Mouse (Mus musculus) cerebellum, adult 18-20 months (tissue): ENCODE measurements around the gene Capn10.
"Not testable (repeated sequence)": the region's sequence is repeated elsewhere in the genome, so short reads cannot be mapped to it uniquely, and the experiment has no call there.

Experiments used
- DNase-seq, 2 experiments: peaks; one replicate each; pipeline ENCODE4 v3.0.0; 2021

Gene Capn10

GRCm38 (mm10) chr1:92920474-92921200 lies 13.5 kb upstream of the Capn10 start:
- DNase-seq = no peak

GRCm38 (mm10) chr1:92921496-92921895 lies 12.7 kb upstream of the Capn10 start:
- DNase-seq = no peak

- no peak for DNase-seq
Measured at GRCm38 (mm10) chr1:92930171-92930706, 3.9 kb upstream of the Capn10 start.

- no peak for DNase-seq
Measured at GRCm38 (mm10) chr1:92933611-92934010, 565 bp upstream of the Capn10 start.

- peak; percentile 49 to 58 for DNase-seq
Measured at GRCm38 (mm10) chr1:92935054-92935962, 1.1 kb downstream of the Capn10 start.

GRCm38 (mm10) chr1:92935977-92936376 lies 1.8 kb downstream of the Capn10 start:
- DNase-seq = no peak

GRCm38 (mm10) chr1:92936467-92936866 lies 2.3 kb downstream of the Capn10 start:
- no peak for DNase-seq

GRCm38 (mm10) chr1:92937797-92938196 lies 3.6 kb downstream of the Capn10 start:
- DNase-seq = no peak

GRCm38 (mm10) chr1:92939746-92940145 lies 5.6 kb downstream of the Capn10 start:
- peak; percentile 50 to 61 for DNase-seq

GRCm38 (mm10) chr1:92943219-92943989 lies 9.2 kb downstream of the Capn10 start:
- DNase-seq = no peak

GRCm38 (mm10) chr1:92947966-92948365 lies 13.8 kb downstream of the Capn10 start:
- no peak for DNase-seq

- no peak for DNase-seq
Measured at GRCm38 (mm10) chr1:92949426-92949825, 15.2 kb downstream of the Capn10 start.

- DNase-seq = no peak
Measured at GRCm38 (mm10) chr1:92950607-92951006, 16.4 kb downstream of the Capn10 start, which contains the start of gene Gpr35. Gene Gpr35 (plus strand): TSS chr1:92950865.

- no peak for DNase-seq
Measured at GRCm38 (mm10) chr1:92953641-92954040, 19.5 kb downstream of the Capn10 start.

- DNase-seq = peak; percentile 68 to 76
Measured at GRCm38 (mm10) chr1:92956571-92957335, 22.6 kb downstream of the Capn10 start.

- no peak for DNase-seq
Measured at GRCm38 (mm10) chr1:92958999-92959398, 24.8 kb downstream of the Capn10 start.

GRCm38 (mm10) chr1:92970791-92971190 lies 36.6 kb downstream of the Capn10 start:
- DNase-seq = not testable (repeated sequence)

- no peak for DNase-seq
Measured at GRCm38 (mm10) chr1:92971879-92972795, 38.0 kb downstream of the Capn10 start.

GRCm38 (mm10) chr1:92972854-92973253 lies 38.7 kb downstream of the Capn10 start:
- DNase-seq = no peak

- no peak for DNase-seq
Measured at GRCm38 (mm10) chr1:92976141-92976566, 42.0 kb downstream of the Capn10 start.

- DNase-seq = no peak
Measured at GRCm38 (mm10) chr1:92978645-92979044, 44.5 kb downstream of the Capn10 start.
